Mouse (Mus musculus): ENCODE measurements around the gene Stn1.

DNA sequence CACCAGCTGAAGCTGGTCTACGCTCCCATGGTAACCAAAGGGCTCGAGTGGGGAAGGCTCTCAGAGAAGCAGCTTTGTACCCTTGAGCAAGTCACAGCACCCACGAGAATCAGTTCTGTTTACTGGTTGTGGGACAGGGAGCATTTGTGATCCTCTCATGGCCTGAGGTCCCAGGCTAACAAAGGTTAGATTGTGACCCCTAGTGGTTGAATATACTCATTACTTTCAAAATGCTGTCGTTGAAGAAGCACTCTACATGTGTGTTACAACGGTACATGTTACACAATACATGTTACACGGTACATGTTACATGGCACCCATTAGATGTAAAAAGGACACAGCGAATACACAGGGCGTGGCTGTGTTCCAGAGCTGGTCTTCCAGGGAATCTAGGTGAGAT lies 34.7 kb downstream of the Stn1 start:
- no peak for TF ChIP-seq EP300 (IDR thresholded peaks at IDR 0.05; ENCODE audit: insufficient read depth, low read depth, low read length)
- TF ChIP-seq POLR2A (IDR thresholded peaks at IDR 0.05; ENCODE audit: insufficient read depth, low read depth, low read length) = no peak

Data from heart, adult 2 months (tissue).